Mouse (Mus musculus): ENCODE data around the gene Cybc1.

GRCm38 (mm10) chr11:121220771-121221170 is 8.4 kb downstream of the Cybc1 start:
- no peak for TF ChIP-seq CTCF (IDR thresholded peaks at IDR 0.05; ENCODE audit: low read depth)
- no peak for TF ChIP-seq EP300 (optimal IDR thresholded peaks at IDR 0.05)
